Mouse (Mus musculus) bone marrow macrophage, adult 2 months (primary cell): ENCODE results near the gene Cyp19a1.

Source experiments
- CTCF ChIP-seq: IDR thresholded peaks from 2 replicates; pipeline ENCODE4 v1.5.1; 2012; ENCODE audit warnings: low read depth, mild to moderate bottlenecking, low read length, moderate library complexity
- POLR2A ChIP-seq: IDR thresholded peaks from 2 replicates; pipeline ENCODE4 v1.6.1; 2012; ENCODE audit warnings: mild to moderate bottlenecking, low read depth, low read length, borderline replicate concordance

DNA sequence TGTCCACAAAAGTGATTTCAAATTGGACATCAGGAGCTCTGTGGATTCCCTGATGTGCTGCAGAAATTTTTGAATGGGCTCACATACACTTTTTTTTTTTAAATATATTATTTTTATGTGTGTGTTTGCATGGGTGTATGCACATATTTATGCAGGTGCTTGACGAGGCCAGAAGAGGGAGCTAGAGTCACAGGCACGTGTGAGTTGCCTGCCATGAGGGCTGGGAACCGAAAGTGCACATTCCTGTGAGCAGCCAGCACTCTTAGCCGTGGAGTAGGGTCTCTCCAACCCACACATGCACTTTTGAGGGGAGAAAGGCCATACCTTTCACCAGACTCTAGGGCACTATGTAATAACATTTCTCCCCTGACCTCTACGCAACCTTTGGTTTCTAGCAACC lies 73.1 kb downstream of the Cyp19a1 start:
- no peak for TF ChIP-seq POLR2A
- TF ChIP-seq CTCF = no peak
